Mouse (Mus musculus): ENCODE data around the gene Il23a.

- TF ChIP-seq POU5F1 (IDR thresholded peaks at IDR 0.05; ENCODE audit: borderline replicate concordance, low read length) = no peak
- no peak for TF ChIP-seq CTCF (conservative IDR thresholded peaks at IDR 0.05; ENCODE audit: low read length)
- TF ChIP-seq NANOG (IDR thresholded peaks at IDR 0.05; ENCODE audit: borderline replicate concordance, low read length) = no peak
Measured at GRCm38 (mm10) chr10:128298243-128298642, 309 bp downstream of the Il23a start.

Data from E14TG2a.4 (cell line).